Comparison of ENCODE assay signal across 14 mouse cellular contexts in genomic region chr19:47211609-47212312, GRCm38 (mm10). TPM values are rescaled to one million over a fixed set of nuclear protein-coding genes. Genes with fewer than 3 reads are reported as not detected.
DNase-seq lines count a peak whose midpoint lies in the region; ATAC-seq and TF ChIP-seq lines count a peak whose summit lies in the region.
"Had no signal": no experiment of that assay in that cellular context is flagged by ENCODE, and none has a peak within 500 bp of the region (broad histone marks: within the 10 kb centered on the region; RNA-seq: fewer than 3 reads in every experiment).

No protein-coding gene starts in this region.

- no peaks in the 10 kb centered on the region for H3K36me3 ChIP-seq in hindbrain, embryonic 12.5 days
- no peaks in the 10 kb centered on the region for H3K36me3 ChIP-seq in midbrain, postnatal 0 days (ENCODE audit: insufficient read depth, low read length)
- H3K36me3 ChIP-seq: heart, embryonic 12.5 days; limb, embryonic 10.5 days had no signal

- ATAC-seq in frontal cortex, adult (ENCODE audit: low TSS enrichment), result peak; percentile 78
- peak; percentile 66; the same call in 1 of the 2 replicates for ATAC-seq in hindbrain, embryonic 12.5 days (ENCODE audit: low FRiP score)
- ATAC-seq in midbrain, postnatal 0 days (ENCODE audit: low FRiP score), result peak; percentile 83

- DNase-seq in frontal cortex, postnatal 14 days (ENCODE audit: low spot score in 2 of 2), result no peak
- peak; percentile 83 to 88 for DNase-seq in cerebellum, adult 18-20 months
- peak; percentile 70 for DNase-seq in midbrain, postnatal 0 days (ENCODE audit: low spot score)
- no peak for DNase-seq in T-cell, adult 2 months (ENCODE audit: low spot score)
- no peak for DNase-seq in adrenal gland, postnatal 10 days
- no peak for DNase-seq in adrenal gland, adult 2 months
- DNase-seq: kidney, adult 18-20 months had no signal

- TF ChIP-seq CTCF in midbrain, postnatal 0 days (IDR thresholded peaks at IDR 0.05), result no peak

- H3K27me3 ChIP-seq in hindbrain, embryonic 12.5 days, result no peaks in the 10 kb centered on the region
- H3K27me3 ChIP-seq in midbrain, postnatal 0 days (ENCODE audit: insufficient read depth, low read length), result no peaks in the 10 kb centered on the region
- H3K27me3 ChIP-seq: heart, embryonic 12.5 days had no signal

- 67% methylated on average over 10 of the region's 10 CpGs for WGBS in hindbrain, embryonic 12.5 days
- 43% methylated on average over 10 of the region's 10 CpGs for WGBS in midbrain, postnatal 0 days

- H3K4me1 ChIP-seq in hindbrain, embryonic 12.5 days, result peaks cover 7% of the 10 kb centered on the region; the same call in 1 of the 2 replicates
- H3K4me1 ChIP-seq in midbrain, postnatal 0 days (ENCODE audit: insufficient read depth, low read length), result 0 out of 2 replicates have a peak, but pooled peaks cover 2% of the 10 kb centered on the region
- H3K4me1 ChIP-seq: heart, embryonic 12.5 days; limb, embryonic 10.5 days had no signal

- peak overlapping the region; percentile 40; the same call in 1 of the 2 replicates for H3K27ac ChIP-seq in hindbrain, embryonic 12.5 days
- H3K27ac ChIP-seq in midbrain, postnatal 0 days (ENCODE audit: low read depth, low read length), result no peak overlapping the region
- H3K27ac ChIP-seq: limb, embryonic 10.5 days had no signal

- no peak overlapping the region for H3K4me2 ChIP-seq in hindbrain, embryonic 12.5 days (replicated peaks)
- no peak overlapping the region for H3K4me2 ChIP-seq in midbrain, postnatal 0 days (ENCODE audit: low read depth, low read length, poor library complexity, severe bottlenecking)
- H3K4me2 ChIP-seq: heart, embryonic 12.5 days had no signal

- H3K9me3 ChIP-seq in hindbrain, embryonic 12.5 days (replicated peaks), result no peaks in the 10 kb centered on the region
- H3K9me3 ChIP-seq in midbrain, postnatal 0 days (ENCODE audit: low read length), result no peaks in the 10 kb centered on the region
- H3K9me3 ChIP-seq: heart, embryonic 12.5 days; limb, embryonic 10.5 days had no signal

- H3K4me3 ChIP-seq in hindbrain, embryonic 12.5 days, result no peak overlapping the region
- no peak overlapping the region for H3K4me3 ChIP-seq in midbrain, postnatal 0 days (ENCODE audit: low read depth, low read length)
- H3K4me3 ChIP-seq: heart, embryonic 12.5 days; limb, embryonic 10.5 days had no signal

- H3K9ac ChIP-seq in hindbrain, embryonic 12.5 days, result no peak overlapping the region
- no peak overlapping the region for H3K9ac ChIP-seq in midbrain, postnatal 0 days (replicated peaks; ENCODE audit: low read length, poor library complexity, severe bottlenecking)
- H3K9ac ChIP-seq: heart, embryonic 12.5 days had no signal

RNA-seq across cellular contexts. Expression of gene Neurl1a, which starts 33.1 kb away (rescaled TPM):
- 7.4 and 7.9 TPM in 2 replicates for polyA plus RNA-seq in hindbrain, embryonic 12.5 days (2016; fragmentation: Nextera tagmentation; extraction: Ambion mirVana)
- total RNA-seq in midbrain, postnatal 0 days (2014; rRNA removed), result 66.9 and 82.4 TPM in 2 replicates
- 16.2 and 16.8 TPM in 2 replicates for polyA plus RNA-seq in midbrain, postnatal 0 days (2015; fragmentation: Nextera tagmentation; extraction: Ambion mirVana)
- 10 to 100 TPM; 13.6 to 19.4 TPM for total RNA-seq in adrenal gland, postnatal 10 days (2021)
- total RNA-seq in adrenal gland, adult 2 months (2021), result 10 to 100 TPM; 12.1 to 24.2 TPM
- polyA plus RNA-seq in adrenal gland, adult 2 months (2012; rRNA removed), result 21.5 and 28.3 TPM in 2 replicates

RNA-seq across cellular contexts. Expression of gene Calhm3, which starts 54.2 kb away (rescaled TPM):
- not detected in 2 replicates for polyA plus RNA-seq in hindbrain, embryonic 12.5 days (2016; fragmentation: Nextera tagmentation; extraction: Ambion mirVana)
- total RNA-seq in midbrain, postnatal 0 days (2014; rRNA removed), result 0.33 TPM in 1 of 2 replicates, not detected in the other
- polyA plus RNA-seq in midbrain, postnatal 0 days (2015; fragmentation: Nextera tagmentation; extraction: Ambion mirVana), result 0.22 TPM in 1 of 2 replicates, not detected in the other
- not detected for total RNA-seq in adrenal gland, postnatal 10 days (2021)
- total RNA-seq in adrenal gland, adult 2 months (2021), result not detected
- polyA plus RNA-seq in adrenal gland, adult 2 months (2012; rRNA removed), result not detected in 2 replicates
- polyA plus RNA-seq: C2C12; heart, embryonic 12.5 days; limb, embryonic 10.5 days; lung, embryonic 16.5 days; stomach, embryonic 16.5 days had no signal

Comparison
In these comparisons a context has a peak if more than half of its experiments do, and no peak if none do; other contexts are left out.
1. DNase-seq: peak in cerebellum, adult 18-20 months (2 of 2) and midbrain, postnatal 0 days (single experiment); none in frontal cortex, postnatal 14 days (0 of 2), T-cell, adult 2 months (single experiment), adrenal gland, postnatal 10 days (single experiment) and adrenal gland, adult 2 months (single experiment).
2. Peak in every context shown above with its lines, with median percentiles within 50 percentile points of each other: ATAC-seq.